Mouse (Mus musculus) CH12.LX (cell line): ENCODE data around the gene Serpina9.

Experiments
- CHD2 ChIP-seq: IDR thresholded peaks from 2 replicates; pipeline ENCODE4 v1.6.1; 2011; ENCODE audit warnings: low read length, improper control_type of control experiment
- CTCF ChIP-seq, 2 experiments: IDR thresholded peaks in 1 of 2; conservative IDR thresholded peaks in 1 of 2; 2 replicates each; pipeline ENCODE4 v1.5.1; 2011 to 2012; ENCODE audit warnings: low read depth in 2 of 2, low read length in 2 of 2, improper control_type of control experiment in 1 of 2, inconsistent platforms in 1 of 2, mild to moderate bottlenecking in 1 of 2, moderate library complexity in 1 of 2
- E2F4 ChIP-seq: IDR thresholded peaks from 2 replicates; pipeline ENCODE4 v1.6.1; 2011; ENCODE audit warnings: low read depth, low read length, improper control_type of control experiment; ENCODE audit not compliant: insufficient replicate concordance
- USF1 ChIP-seq: IDR thresholded peaks from 2 replicates; pipeline ENCODE4 v1.6.1; 2014; ENCODE audit warnings: low read depth, mild to moderate bottlenecking, inconsistent platforms, low read length, improper control_type of control experiment
- ZC3H11A ChIP-seq: IDR thresholded peaks from 2 replicates; pipeline ENCODE4 v1.6.1; 2012; ENCODE audit warnings: low read depth, mild to moderate bottlenecking, inconsistent platforms, low read length, improper control_type of control experiment

DNA sequence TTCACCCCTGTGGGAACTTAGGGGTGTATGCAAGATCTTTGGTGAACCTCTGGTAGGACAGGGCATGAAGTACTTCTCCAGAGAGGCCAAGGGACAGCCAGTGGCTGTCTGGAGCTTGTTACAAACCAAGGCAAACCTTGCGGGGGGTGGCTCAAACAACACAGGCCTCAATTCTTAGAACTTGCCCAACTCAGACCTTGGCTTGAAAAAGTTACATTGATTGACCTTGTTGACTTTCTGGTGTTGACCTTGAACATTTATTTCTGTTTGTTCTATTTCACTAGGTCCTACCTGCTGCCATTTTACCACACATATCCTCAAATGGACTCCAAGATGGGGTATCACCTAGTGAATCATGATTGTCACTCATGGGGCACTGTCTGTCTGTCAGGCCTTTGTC, 51.8 kb downstream of the Serpina9 start:
- TF ChIP-seq ZC3H11A (no peak), E2F4 (no peak), CTCF (conservative IDR thresholded peaks at IDR 0.05 in 1 of 2, IDR thresholded peaks at IDR 0.05 in 1 of 2; ENCODE audit: low read depth in 2 of 2, low read length in 2 of 2) (no peak), CHD2 (no peak), USF1 (no peak)
